Mouse (Mus musculus): Measurements from ENCODE around the gene Gnai2. TPM values are rescaled to one million over a fixed set of nuclear protein-coding genes. Genes with fewer than 3 reads are reported as not detected.

Gnai2 gene
- total RNA-seq, 2 experiments from 2014 or later = 193 to 231 TPM

GRCm38 (mm10) chr9:107611456-107612190 lies 23.5 kb downstream of the Gnai2 start:
- no peak for DNase-seq

DNA sequence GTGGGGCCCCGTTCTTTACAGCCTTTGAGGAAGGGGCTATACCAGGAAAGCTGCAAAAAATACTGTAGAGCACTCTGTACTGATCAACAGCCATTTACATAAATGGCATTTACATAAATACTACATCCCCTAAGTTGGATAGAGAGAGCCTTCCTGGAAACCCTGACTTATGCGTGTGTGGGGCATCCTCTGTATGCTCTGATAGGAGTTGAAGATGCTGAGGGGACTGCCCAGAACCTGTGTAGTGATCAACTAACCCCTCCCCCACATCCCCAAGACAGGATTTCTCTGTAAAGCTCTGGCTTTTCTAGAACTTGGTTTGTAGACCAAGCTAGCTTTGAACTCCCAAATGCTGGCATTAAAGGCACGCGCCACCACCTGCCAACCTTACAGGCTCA lies 25.7 kb downstream of the Gnai2 start:
- DNase-seq = no peak

GRCm38 (mm10) chr9:107608741-107609432 lies 26.3 kb downstream of the Gnai2 start, which contains the start of gene Sema3b:
Sema3b (minus strand) TSS chr9:107609229.
- DNase-seq = peak; percentile 45

DNA sequence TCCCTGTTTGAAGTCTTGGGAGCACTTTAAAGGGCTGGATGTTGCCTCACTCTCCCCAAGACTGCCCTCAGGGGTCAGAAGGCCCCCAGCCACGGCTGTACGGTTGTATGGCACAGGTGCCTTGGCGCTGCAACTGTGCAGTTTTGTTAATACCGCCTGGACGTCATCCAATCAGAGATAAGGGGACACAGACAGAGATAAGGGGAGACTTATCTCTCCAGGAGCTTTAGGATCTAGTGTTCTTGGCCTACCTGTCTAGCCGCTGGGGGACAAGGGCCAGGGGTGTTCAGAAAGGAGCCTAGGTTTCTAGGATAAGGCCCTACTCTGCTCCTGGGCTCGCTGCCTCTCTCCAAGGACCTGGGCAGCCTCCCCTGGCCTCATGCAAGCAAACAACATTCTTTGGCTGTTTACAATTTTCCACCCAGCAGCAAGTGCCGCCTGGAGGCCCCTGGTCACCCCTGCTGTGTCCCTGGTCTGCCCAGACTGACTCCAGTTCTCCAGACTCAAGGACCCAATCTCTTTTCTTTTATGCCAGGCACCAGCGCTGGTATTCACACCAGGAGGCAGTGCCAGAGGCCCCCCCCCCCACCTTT lies 27.4 kb downstream of the Gnai2 start:
- no peak for DNase-seq

DNA sequence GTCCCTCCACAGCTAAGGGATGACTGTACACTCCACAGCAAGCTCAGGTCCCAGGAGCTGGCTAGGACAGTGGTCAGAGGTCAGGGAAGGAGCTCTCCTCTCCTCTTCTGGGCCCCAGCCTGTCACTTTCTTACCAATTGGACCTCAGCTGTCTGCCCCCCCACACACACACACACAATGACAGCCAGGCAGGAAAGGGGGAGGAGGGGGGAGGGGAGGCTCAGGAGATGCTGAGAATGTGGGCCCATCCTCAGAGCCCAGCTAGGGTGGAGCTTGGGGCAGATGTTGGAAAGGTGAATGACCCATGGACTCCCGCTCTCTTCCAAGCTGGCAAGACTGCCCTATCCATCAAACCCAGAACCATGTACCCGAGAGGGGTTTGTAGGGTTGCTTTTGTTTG lies 28.1 kb downstream of the Gnai2 start:
- DNase-seq = no peak

DNA sequence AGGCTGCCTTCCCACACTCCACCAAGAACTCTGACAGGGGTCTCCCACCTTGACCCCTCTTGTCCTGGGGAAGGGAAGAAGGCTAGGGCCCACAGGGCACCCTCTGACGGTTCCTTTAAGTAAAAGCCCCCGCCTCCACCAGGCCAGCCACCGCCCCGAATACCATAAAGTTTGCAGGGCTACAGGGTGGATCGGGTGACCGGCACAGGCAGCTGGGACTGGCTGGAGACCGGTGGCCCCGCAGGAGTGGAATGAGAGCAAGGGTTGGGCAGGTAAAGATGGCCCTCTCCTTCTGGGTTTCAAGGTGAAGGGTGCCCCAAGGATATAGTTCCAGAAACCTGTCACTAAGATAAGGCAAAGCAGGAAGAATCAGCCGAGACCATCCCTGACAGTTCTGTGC lies 28.6 kb downstream of the Gnai2 start:
- no peak for DNase-seq

DNA sequence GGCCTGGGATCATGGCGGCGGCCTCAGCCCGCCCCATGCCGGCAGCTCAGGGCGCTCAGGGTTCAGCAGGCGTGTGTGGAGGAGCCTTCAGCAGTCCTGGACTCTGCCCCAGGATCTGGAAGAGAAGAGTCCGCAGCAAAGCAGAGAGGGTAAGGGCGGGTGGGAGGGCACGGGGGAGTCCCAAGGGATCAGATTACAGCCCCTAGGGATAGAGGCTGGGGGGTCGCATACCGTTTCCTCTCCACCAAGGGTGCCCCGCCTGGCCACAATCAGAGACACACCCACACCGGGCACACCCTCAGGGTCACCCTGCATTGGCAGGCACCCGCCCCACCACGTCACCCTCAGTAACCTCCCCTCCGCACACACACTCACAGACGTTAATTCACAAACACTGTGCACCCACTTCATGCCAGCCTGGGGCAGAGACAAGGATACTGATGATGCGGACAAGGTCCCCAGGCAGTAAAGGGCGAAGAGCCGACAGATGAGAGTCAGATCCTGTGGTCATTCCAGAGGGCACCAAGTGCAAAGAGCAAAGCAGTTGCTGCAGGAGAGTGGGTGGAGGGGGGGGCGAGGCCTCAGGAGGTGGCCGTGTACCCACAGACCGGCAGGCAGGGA lies 30.0 kb downstream of the Gnai2 start:
- DNase-seq = no peak

DNA sequence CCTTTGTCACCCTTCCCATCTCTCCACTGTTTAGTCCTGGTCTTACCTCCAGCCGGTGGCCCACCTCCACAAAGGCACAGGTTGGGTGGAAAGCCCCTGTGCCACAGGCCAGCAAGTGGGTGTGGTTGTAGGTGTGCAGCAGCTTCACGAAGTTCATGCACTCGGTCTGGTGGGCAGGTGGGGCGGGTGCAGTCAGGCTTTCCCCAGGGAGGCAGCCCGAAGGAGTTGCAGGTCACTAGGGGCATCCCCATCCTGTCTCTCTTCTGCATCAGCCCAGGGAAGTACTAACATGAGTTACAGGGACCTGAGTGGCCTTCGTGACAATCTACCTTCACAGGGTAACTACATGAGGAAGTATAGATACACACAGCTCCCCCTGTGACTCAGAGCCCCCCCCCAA lies 31.9 kb downstream of the Gnai2 start:
- DNase-seq = no peak

GRCm38 (mm10) chr9:107602068-107602648 lies 33.0 kb downstream of the Gnai2 start:
- DNase-seq = peak; percentile 99

GRCm38 (mm10) chr9:107601275-107601674 lies 33.9 kb downstream of the Gnai2 start:
- DNase-seq = no peak

DNA sequence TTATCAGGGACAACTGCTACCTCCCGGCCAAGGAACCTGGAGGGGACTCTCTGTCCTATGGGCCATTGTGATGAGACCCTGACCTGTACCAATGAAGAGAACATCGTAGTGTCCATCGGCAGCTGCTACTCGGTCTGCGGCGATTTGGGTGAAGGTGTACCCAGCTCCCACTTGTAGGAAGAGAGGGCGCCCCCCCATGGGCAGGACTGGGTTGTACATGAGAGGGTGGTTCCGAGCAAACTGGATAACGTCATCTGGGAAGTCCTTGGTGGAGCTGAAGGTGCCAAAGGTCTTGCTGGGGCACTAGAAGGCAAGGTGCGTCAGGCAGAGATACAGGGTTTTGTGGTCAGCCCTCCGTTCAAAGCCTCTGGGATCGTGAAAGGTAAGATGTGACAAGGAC lies 34.4 kb downstream of the Gnai2 start:
- no peak for DNase-seq

DNA sequence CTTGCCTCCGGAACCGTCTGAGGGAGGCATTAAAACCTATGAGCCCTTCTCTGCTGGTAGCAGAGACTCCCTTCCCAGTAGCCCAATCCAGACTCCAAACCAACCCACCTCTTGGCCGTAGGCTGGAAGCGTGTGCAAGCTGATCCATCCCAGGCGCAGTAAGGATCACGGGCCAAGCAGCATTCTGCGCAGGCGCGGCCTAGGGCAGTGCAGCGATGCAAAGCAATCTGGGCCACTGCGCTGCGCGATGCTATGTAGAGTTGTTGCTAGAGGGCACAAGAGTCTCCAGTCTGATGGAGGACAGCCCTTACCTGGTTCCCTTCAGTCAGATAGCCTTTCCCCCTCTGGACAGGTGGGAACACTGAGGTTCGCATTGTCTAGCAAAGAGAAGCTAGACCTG lies 35.3 kb downstream of the Gnai2 start:
- no peak for DNase-seq

DNA sequence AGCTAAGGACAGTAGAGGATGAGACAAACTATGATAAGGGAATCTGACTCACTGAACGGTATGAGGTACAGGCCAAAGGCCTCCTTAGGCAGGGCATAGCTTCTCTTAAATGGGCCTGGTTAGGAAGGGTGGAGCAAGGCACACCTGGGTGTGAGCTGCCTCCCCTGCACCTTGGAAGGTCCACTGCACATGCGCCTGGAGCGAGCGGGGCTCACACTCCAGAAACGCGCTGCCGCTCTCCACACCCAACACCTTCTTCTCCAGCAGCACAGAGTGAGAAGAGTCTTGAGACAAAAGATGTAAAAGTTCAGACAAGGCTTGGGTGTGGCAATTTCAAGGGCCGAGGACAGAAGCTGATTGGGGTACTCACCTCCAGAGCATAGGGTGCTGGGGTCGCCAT lies 35.7 kb downstream of the Gnai2 start:
- DNase-seq = no peak

DNA sequence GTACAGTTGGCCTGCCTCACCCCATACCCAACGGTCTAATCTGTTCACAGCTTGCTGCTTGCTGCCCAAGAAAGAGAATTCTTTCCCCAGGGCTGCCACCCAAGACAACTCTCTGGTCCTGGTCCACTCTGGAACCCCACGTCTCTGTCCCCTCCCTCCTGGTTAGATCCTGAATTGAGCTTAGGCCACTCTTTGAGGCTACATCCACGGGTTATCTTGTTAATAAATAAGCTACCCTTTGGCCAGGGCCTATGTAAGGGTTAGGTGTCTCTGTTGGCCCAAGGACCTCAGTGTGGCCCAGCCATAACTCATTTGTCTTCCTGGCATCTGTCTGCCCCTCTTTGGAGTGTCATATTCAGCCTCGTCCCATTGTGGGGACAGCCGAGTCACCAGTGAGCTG lies 36.8 kb downstream of the Gnai2 start:
- DNase-seq = no peak

DNA sequence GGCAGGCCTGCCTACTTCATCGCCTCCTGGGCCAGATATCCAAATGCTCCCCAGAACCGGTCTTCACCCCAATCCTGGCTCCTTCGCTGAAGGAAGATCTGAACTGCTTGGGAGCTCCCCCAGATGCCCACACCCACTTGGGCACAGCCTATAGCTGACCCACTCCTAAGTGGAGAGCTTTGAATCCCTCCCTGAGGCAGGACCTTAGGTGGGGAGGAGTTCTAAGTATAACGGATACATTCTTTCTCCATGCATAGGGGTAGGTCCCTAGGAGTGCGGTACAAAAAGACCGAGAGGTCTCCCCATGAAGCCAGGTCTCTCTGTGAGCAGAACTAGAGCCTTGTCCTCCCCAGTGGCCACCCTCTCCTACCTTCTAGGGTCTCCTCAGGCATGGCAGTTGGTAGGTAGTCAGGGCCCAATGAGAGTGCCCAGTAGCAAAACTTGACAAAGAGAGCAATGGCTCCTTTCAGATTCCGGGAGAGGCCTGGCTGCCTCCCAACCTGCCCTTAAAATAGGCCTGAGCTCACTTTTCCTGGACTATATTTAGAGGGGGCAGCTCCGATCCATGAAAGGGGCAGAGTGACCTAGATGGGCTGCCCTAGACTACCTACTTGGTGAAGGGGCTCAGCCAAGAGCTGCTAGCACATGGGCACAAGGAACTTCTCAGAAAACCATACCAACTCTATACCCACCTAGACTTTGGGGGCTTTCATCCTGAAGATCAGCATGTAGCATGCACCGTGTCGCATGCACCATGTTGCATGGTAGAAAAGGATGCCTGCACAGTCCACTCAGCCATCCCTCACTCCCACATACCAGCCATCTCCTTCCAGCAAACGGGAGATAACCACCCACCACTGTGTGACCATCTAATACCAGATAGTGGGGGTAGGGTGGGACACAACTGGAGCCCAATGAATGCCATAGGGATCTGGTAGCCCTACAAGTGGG lies 38.3 kb downstream of the Gnai2 start:
- peak; percentile 65 for DNase-seq

- no peak for DNase-seq
Measured at GRCm38 (mm10) chr9:107594281-107595062, 40.7 kb downstream of the Gnai2 start.

DNA sequence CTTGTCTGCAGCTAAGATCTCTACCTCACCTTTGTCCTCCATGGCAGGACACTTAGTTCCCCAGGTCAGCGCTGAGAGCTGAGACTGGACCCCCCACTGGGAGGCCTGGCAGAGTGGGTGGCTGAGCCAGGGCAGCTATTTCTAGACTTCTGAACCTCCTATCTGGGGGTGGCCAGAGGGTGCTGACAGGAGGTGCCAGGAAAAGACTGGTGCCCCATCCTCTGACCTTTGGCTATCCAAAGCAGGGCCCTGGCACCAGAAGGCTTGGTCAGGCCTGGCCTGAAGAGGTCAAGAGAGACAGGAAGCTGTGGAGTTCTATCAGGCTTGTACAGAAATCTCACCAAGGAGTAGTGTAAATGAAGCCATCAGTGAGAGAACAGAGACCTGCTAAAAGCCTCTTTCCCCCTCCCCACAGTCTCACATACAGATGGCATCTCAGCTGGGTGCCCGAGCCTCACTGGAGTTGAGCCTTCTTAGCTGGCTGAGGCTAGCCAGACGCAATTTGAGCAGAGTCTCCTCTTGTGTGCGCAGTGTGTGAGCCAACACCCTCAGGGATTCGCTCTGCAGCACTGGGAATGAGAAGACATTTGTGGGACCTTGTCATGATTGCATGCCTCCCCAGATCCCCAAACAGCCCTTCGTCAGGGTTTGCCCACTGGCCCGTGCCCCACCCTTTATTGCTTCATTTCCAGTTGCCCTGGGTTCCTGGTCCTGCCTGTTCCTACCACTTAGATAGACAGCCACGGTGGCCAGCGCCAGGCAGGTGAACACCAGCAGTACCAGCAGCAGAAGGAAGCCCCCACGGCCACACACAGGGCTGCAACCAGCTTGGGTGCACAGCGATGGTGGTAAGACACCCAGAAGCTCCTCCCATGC lies 41.8 kb downstream of the Gnai2 start:
- no peak for DNase-seq

DNA sequence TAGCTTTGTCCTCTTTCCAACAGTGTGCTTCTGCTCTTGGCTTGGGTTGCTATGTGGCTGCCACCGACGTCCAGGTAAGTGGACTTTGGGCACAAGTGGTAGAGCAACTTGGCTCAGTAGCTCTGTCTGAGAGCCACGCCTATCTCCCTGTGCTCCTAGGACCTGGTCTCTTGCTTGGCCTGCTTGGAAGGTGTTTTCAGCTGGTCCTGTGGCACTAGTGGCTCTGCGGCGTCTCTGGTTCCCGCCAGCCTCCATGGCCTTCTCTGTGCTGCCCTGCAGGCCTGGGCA lies 44.5 kb downstream of the Gnai2 start:
- no peak for DNase-seq

GRCm38 (mm10) chr9:107590058-107590772 lies 45.0 kb downstream of the Gnai2 start:
- DNase-seq = no peak

Measured in gastrocnemius, postnatal 10 days (tissue).